Mouse (Mus musculus) heart, embryonic 16.5 days (tissue): Measurements from ENCODE around the gene Nck2. TPM values are rescaled to one million over a fixed set of nuclear protein-coding genes. Genes with fewer than 3 reads are reported as not detected.

ENCODE experiments used
- ATAC-seq: fragments of 200-750 bp; cut with Nextera tagmentation; replicated peaks from 2 replicates; pipeline ENCODE4 v1.8.0; 2017; ENCODE audit warnings: moderate number of reproducible peaks; ENCODE audit not compliant: insufficient read depth, low FRiP score; ENCODE audit errors: extremely low read depth
- H3K27ac ChIP-seq: fragments of 300-500 bp; sonication (generic); 2 replicates; pipeline ENCODE4 v1.5.1; 2014; ENCODE audit warnings: mild to moderate bottlenecking, low read length, control low read depth, moderate library complexity
- H3K27me3 ChIP-seq: fragments of 300-500 bp; sonication (generic); 2 replicates; pipeline ENCODE4 v1.6.1; 2014; ENCODE audit warnings: low read length, mixed read lengths; ENCODE audit not compliant: control insufficient read depth, insufficient read depth
- H3K36me3 ChIP-seq: fragments of 300-500 bp; sonication (generic); 2 replicates; pipeline ENCODE4 v1.6.1; 2014; ENCODE audit not compliant: control insufficient read depth, insufficient read depth
- H3K4me1 ChIP-seq: fragments of 300-500 bp; sonication (generic); 2 replicates; pipeline ENCODE4 v1.6.1; 2014; ENCODE audit warnings: low read length, mixed read lengths; ENCODE audit not compliant: control insufficient read depth, insufficient read depth
- H3K4me2 ChIP-seq: fragments of 300-500 bp; sonication (generic); 2 replicates; pipeline ENCODE4 v1.6.1; 2014; ENCODE audit warnings: low read depth, mild to moderate bottlenecking, control low read depth, low read length
- H3K4me3 ChIP-seq: fragments of 300-500 bp; sonication (generic); 2 replicates; pipeline ENCODE4 v1.5.1; 2014; ENCODE audit warnings: mild to moderate bottlenecking, control low read depth, low read length
- H3K9ac ChIP-seq: fragments of 300-500 bp; sonication (generic); 2 replicates; pipeline ENCODE4 v1.6.1; 2014; ENCODE audit warnings: low read length, control low read depth
- H3K9me3 ChIP-seq: fragments of 300-500 bp; sonication (generic); replicated peaks from 2 replicates; pipeline ENCODE4 v1.6.1; 2016; ENCODE audit warnings: low read length; ENCODE audit not compliant: control insufficient read depth
- WGBS: fragments of 180-500 bp; shearing (Covaris S2); extraction: QIAGEN DNeasy Blood & Tissue Kit; methylation state at CpG from one replicate; pipeline ENCODE4 v1.1.7; 2014; 5-methylcytosine and 5-hydroxymethylcytosine counted together
- polyA plus RNA-seq: library from polyadenylated mRNA; unstranded; fragments of >200 nt; fragmentation: Nextera tagmentation; extraction: Ambion mirVana; gene quantifications from 2 replicates; pipeline ENCODE4 v1.2.1, GENCODE M21; 2015

Gene Nck2
- polyA plus RNA-seq, 1 experiment from 2014 or later = 31.2 TPM

GRCm38 (mm10) chr1:43446731-43447601, 2.6 kb downstream of the Nck2 start:
- peak overlapping the region; percentile 98 for H3K9ac ChIP-seq
- WGBS = 8% methylated on average over 16 of the region's 16 CpGs
- no peaks in the 10 kb centered on the region for H3K27me3 ChIP-seq
- ATAC-seq = no peak
- no peaks in the 10 kb centered on the region for H3K9me3 ChIP-seq
- H3K27ac ChIP-seq = peak overlapping the region; percentile 94
- H3K4me1 ChIP-seq = peaks cover 40% of the 10 kb centered on the region
- no peaks in the 10 kb centered on the region for H3K36me3 ChIP-seq
- peak overlapping the region; percentile 94 for H3K4me2 ChIP-seq
- H3K4me3 ChIP-seq = peak overlapping the region; percentile 98

GRCm38 (mm10) chr1:43447602-43448287, 3.4 kb downstream of the Nck2 start:
- peak overlapping the region; percentile 98 for H3K4me3 ChIP-seq
- no peaks in the 10 kb centered on the region for H3K36me3 ChIP-seq
- H3K9me3 ChIP-seq = no peaks in the 10 kb centered on the region
- WGBS = 44% methylated on average over 9 of the region's 9 CpGs
- ATAC-seq = no peak
- peaks cover 40% of the 10 kb centered on the region for H3K4me1 ChIP-seq
- H3K9ac ChIP-seq = peak overlapping the region; percentile 98
- no peaks in the 10 kb centered on the region for H3K27me3 ChIP-seq
- H3K27ac ChIP-seq = no peak overlapping the region
- peak overlapping the region; percentile 94 for H3K4me2 ChIP-seq

GRCm38 (mm10) chr1:43450811-43451210, 6.4 kb downstream of the Nck2 start:
- H3K4me2 ChIP-seq = no peak overlapping the region
- no peak overlapping the region; the same call in 1 of the 2 replicates for H3K27ac ChIP-seq
- peaks cover 45% of the 10 kb centered on the region for H3K4me1 ChIP-seq
- H3K9ac ChIP-seq = no peak overlapping the region
- no peak for ATAC-seq
- no peak overlapping the region for H3K4me3 ChIP-seq
- H3K9me3 ChIP-seq = no peaks in the 10 kb centered on the region
- H3K36me3 ChIP-seq = no peaks in the 10 kb centered on the region
- 73% methylated on average over 1 of the region's 1 CpGs for WGBS
- no peaks in the 10 kb centered on the region for H3K27me3 ChIP-seq

- H3K27me3 ChIP-seq = no peaks in the 10 kb centered on the region
- H3K4me1 ChIP-seq = peaks cover 40% of the 10 kb centered on the region
- no peak overlapping the region for H3K4me2 ChIP-seq
- H3K9me3 ChIP-seq = no peaks in the 10 kb centered on the region
- H3K9ac ChIP-seq = no peak overlapping the region
- no peaks in the 10 kb centered on the region for H3K36me3 ChIP-seq
- ATAC-seq = peak; percentile 16; the same call in 1 of the 2 replicates
- no peak overlapping the region for H3K4me3 ChIP-seq
- 81% methylated on average over 3 of the region's 3 CpGs for WGBS
- no peak overlapping the region for H3K27ac ChIP-seq
Measured at GRCm38 (mm10) chr1:43453683-43454082, 9.3 kb downstream of the Nck2 start.

- Histone ChIP-seq H3K36me3 (no peaks in the 10 kb centered on the region), H3K4me1 (peaks cover 36% of the 10 kb centered on the region), H3K27me3 (no peaks in the 10 kb centered on the region), H3K27ac (no peak overlapping the region), H3K4me3 (no peak overlapping the region), H3K9ac (no peak overlapping the region), H3K9me3 (no peaks in the 10 kb centered on the region), H3K4me2 (no peak overlapping the region)
- 79% methylated on average over 8 of the region's 8 CpGs for WGBS
- ATAC-seq = no peak
Measured at GRCm38 (mm10) chr1:43454741-43455140, 10.4 kb downstream of the Nck2 start.

GRCm38 (mm10) chr1:43455196-43455595, 10.8 kb downstream of the Nck2 start:
- H3K36me3 ChIP-seq = no peaks in the 10 kb centered on the region
- H3K4me3 ChIP-seq = no peak overlapping the region
- ATAC-seq = no peak
- peaks cover 31% of the 10 kb centered on the region for H3K4me1 ChIP-seq
- H3K9ac ChIP-seq = no peak overlapping the region
- WGBS = 56% methylated on average over 1 of the region's 1 CpGs
- H3K27me3 ChIP-seq = no peaks in the 10 kb centered on the region
- no peaks in the 10 kb centered on the region for H3K9me3 ChIP-seq
- no peak overlapping the region for H3K4me2 ChIP-seq
- H3K27ac ChIP-seq = no peak overlapping the region

GRCm38 (mm10) chr1:43457012-43457766, 12.8 kb downstream of the Nck2 start:
- no peaks in the 10 kb centered on the region for H3K27me3 ChIP-seq
- H3K4me2 ChIP-seq = no peak overlapping the region
- 64% methylated on average over 7 of the region's 7 CpGs for WGBS
- H3K9ac ChIP-seq = no peak overlapping the region
- H3K36me3 ChIP-seq = no peaks in the 10 kb centered on the region
- no peak overlapping the region; the same call in 1 of the 2 replicates for H3K27ac ChIP-seq
- no peak for ATAC-seq
- H3K4me3 ChIP-seq = no peak overlapping the region
- peaks cover 21% of the 10 kb centered on the region for H3K4me1 ChIP-seq
- no peaks in the 10 kb centered on the region for H3K9me3 ChIP-seq

GRCm38 (mm10) chr1:43460468-43460867, 16.1 kb downstream of the Nck2 start:
- Histone ChIP-seq H3K27me3 (no peaks in the 10 kb centered on the region), H3K9ac (no peak overlapping the region), H3K4me2 (no peak overlapping the region), H3K4me1 (peaks cover 28% of the 10 kb centered on the region), H3K9me3 (no peaks in the 10 kb centered on the region), H3K36me3 (no peaks in the 10 kb centered on the region), H3K4me3 (no peak overlapping the region), H3K27ac (no peak overlapping the region)
- no peak for ATAC-seq
- WGBS = 86% methylated on average over 5 of the region's 5 CpGs
